Mouse (Mus musculus): ENCODE data around the gene Des.

DNA sequence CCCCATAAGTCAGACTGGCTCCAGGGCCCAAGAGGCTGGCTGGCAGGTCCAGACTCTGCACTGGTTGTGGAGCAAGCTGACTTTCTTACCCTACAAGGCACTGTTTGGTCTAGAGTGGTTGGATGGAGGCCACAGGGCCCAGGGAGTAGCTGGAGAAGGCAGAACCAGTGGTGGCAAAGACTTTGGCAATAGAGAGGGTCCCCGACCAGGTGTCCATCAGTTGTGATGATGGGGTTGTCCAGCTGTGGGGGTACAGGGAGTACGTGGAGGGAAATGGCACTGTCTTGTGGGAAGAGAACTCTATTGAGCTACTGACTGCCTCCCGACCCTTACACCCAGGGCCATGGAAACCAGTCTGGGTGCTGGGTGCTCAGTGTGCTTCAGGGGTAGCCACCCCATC lies 33.7 kb downstream of the Des start:
- no peak for TF ChIP-seq CTCF (IDR thresholded peaks at IDR 0.05; ENCODE audit: extremely low read depth, insufficient read depth, low read length)
- no peak for TF ChIP-seq POLR2A (IDR thresholded peaks at IDR 0.05; ENCODE audit: extremely low read depth, insufficient read depth, low read length)

Data from cortical plate, adult 2 months (tissue).